Mouse (Mus musculus): ENCODE measurements around the gene Ttc22. TPM values are rescaled to one million over a fixed set of nuclear protein-coding genes. Genes with fewer than 3 reads are reported as not detected.

The Ttc22 gene
- total RNA-seq, 2 experiments from 2014 or later, result 0.28 to 1.2 TPM

DNA sequence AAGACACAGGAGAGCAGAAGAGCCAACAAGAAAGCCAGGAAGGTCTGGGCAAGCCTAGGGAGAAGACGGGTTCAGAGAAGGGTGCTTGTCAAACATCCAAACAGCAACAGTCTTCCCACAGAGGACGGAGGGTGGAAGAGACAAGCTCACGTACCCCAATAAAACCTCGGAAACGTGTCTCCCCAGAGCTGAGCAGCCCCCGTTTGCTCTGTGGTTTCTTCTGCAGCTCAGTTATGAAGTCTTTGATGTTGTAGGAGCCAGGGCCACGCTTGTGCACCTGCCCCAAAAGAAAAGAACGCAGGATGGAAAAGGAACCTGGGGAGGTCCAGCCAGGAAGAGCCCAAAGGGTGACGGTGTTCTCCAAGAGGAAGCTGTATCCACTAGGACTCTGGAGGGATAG is 7.4 kb upstream of the Ttc22 start:
- DNase-seq (ENCODE audit: low spot score in 2 of 2), result no peak

GRCm38 (mm10) chr4:106615637-106616036 is 6.6 kb upstream of the Ttc22 start:
- no peak for DNase-seq (ENCODE audit: low spot score in 2 of 2)

DNA sequence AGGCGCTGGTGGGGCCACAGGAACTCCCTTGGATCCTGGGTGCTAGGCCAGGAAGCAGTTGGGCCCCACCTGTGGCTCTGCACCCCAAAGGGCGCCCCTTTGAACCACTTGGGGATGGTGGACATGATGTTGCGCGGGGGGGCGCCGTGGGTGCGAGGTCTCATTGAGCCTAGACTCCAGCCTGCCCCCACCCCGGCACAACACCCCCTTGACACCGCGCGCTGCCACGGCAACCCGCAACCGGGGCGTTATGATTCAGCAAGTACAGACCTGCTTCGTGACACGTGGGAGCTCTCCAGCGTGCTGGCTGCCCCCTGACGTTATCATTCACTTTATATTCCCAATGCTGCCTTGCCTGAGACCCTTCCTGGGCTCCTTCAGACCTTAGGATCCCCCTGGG is 5.2 kb upstream of the Ttc22 start, which contains the start of gene Lexm:
Lexm (minus strand) TSS at position 186 of the 400 bp plus-strand sequence.
- no peak for DNase-seq (ENCODE audit: low spot score in 2 of 2)

GRCm38 (mm10) chr4:106618898-106619297 is 3.3 kb upstream of the Ttc22 start:
- no peak for DNase-seq (ENCODE audit: low spot score in 2 of 2)

DNA sequence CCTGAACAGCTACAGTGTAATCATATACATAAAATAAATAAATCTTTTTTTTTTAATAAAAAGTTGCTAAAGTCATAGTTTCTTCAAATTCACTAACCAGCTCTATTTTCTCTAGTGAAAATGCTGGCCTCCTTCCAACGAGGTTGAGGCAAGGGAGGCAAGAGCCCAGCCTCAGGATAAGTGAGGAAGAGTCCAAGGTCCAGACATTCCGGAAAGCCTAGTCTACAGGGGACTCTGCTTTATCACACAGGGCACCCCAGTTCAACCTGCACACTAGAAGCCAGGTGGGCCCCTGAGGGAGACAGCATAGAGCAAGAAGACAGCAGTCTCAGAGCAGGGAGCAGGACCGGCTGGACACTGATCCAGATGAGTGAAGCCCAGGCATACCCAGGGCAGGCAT is 804 bp upstream of the Ttc22 start:
- no peak for DNase-seq (ENCODE audit: low spot score in 2 of 2)

DNA sequence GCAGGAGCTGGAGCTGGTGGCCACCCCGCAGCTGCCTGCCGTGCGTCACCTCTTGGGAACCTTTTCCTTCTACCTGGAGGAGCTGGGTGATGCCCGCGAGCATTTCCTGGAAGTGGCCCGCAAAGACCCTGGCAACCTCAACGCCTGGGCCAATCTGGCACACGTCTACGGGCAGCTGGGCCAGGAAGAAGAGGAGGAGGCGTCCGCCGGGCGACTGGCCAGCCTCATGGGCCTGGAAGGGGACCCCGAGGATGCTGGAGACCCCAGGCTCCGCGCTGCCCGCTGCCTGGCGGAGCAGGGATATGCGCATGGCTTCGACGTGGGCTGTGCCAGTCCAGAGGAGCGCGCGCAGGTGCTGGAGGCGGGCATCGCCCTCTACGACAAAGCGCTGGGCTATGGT is 480 bp downstream of the Ttc22 start:
- no peak for DNase-seq (ENCODE audit: low spot score in 2 of 2)

GRCm38 (mm10) chr4:106624271-106624670 is 2.0 kb downstream of the Ttc22 start:
- no peak for DNase-seq (ENCODE audit: low spot score in 2 of 2)

DNA sequence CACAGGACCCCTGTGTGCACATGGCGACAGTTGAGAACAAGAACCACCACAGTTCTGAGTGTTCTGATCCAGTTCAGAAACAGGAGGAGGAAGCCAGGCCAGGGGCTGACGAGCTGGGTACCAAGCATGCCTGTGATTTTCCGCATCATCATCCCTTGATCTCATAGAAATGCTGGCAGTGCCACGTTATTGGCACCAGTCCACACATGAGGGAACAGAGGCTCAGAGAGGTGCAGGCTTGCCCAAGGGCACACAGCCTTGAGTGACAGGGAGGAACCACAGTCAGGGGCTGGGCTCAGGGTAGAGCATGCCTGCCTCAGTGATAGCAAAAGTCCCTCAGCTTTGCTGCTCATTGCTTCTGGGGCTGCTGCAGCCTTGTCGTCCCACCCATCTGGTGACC is 5.6 kb downstream of the Ttc22 start:
- DNase-seq (ENCODE audit: low spot score in 2 of 2), result no peak

- DNase-seq (ENCODE audit: low spot score in 2 of 2), result no peak
These were observed 6.6 kb downstream of the Ttc22 start for GRCm38 (mm10) chr4:106628650-106629360.

GRCm38 (mm10) chr4:106629374-106629773 is 7.1 kb downstream of the Ttc22 start:
- DNase-seq (ENCODE audit: low spot score in 2 of 2), result no peak

GRCm38 (mm10) chr4:106630333-106631220 is 8.3 kb downstream of the Ttc22 start:
- no peak for DNase-seq (ENCODE audit: low spot score in 2 of 2)

DNA sequence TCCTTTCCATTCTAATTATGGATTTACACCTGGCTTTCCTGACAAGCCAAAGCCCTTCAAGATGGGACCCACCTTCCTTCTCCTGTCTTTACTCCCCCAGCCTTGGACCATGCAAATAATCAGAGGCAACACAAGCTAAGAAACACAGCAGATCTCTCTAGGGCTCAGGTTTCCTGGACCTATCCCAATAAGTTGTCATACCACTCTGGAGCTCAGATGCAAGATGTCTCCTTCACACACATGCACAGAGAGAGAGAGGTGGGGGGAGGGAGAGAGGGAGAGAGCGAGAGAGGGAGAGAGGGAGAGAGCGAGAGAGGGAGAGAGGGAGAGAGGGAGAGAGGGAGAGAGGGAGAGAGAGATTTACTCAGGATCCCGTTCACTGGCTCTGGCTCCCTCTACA is 10.1 kb downstream of the Ttc22 start:
- DNase-seq (ENCODE audit: low spot score in 2 of 2), result no peak

- DNase-seq (ENCODE audit: low spot score in 2 of 2), result no peak
These were observed 11.3 kb downstream of the Ttc22 start for GRCm38 (mm10) chr4:106633281-106634085.

DNA sequence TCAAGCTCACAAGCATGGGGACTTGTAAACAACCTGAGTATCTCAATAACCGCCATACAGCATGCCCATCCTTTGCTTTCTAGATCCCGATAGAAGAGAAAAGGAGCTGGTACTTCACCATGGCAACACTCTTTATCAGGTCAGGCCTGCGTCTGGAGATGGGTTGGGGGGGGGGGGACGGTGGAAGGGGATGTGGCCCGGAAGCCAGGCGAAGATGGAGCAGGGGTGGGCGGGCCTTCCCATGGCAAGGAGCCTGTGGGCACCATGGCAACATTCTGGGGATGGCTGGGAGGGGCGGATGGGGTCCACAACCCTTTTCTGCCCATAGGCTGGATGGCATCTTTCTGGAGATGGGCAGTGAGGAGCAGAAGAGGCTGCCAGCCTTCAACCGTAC is 11.9 kb downstream of the Ttc22 start:
- no peak for DNase-seq (ENCODE audit: low spot score in 2 of 2)

- no peak for DNase-seq (ENCODE audit: low spot score in 2 of 2)
These were observed 21.4 kb downstream of the Ttc22 start for GRCm38 (mm10) chr4:106643483-106644217.

DNA sequence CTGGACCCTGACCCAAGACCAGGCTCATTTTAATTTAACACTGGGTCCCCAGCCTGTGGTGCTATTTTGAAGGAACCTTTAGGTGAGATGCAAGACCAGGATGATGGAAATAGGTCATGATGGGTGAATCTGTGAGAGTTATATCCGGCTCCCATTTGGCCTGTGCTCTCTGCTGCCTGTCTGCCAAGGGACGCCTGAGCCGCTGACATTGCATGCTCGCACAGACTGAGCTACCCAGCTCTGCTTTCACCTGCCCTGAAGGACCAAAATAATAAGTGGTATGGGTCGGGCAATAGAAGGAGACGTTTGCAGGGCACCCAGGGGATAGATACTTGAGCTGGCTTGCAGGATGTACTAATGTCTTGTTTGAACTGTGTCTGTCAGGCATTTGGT is 22.0 kb downstream of the Ttc22 start:
- no peak for DNase-seq (ENCODE audit: low spot score in 2 of 2)

DNA sequence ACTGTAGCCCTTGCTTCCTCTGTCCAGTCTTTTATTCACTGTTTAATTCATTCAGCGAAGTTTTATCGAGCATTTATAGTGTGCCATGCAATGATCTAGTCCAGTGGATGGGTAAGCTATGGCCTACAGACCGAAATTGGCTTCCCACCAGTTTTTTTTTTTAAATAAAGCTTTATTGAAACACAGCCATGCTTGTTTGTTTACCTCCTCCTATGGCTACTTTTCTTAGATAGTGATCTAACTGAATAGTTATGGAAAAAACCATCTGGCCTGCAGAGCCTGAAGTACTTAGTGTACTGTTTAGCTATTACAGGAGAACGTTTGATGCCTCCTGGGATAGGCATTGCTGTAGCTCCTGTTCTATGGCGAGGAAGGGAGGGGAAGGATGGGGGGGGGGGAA is 23.6 kb downstream of the Ttc22 start:
- DNase-seq (ENCODE audit: low spot score in 2 of 2), result no peak

GRCm38 (mm10) chr4:106647137-106647536 is 24.9 kb downstream of the Ttc22 start:
- no peak for DNase-seq (ENCODE audit: low spot score in 2 of 2)

DNA sequence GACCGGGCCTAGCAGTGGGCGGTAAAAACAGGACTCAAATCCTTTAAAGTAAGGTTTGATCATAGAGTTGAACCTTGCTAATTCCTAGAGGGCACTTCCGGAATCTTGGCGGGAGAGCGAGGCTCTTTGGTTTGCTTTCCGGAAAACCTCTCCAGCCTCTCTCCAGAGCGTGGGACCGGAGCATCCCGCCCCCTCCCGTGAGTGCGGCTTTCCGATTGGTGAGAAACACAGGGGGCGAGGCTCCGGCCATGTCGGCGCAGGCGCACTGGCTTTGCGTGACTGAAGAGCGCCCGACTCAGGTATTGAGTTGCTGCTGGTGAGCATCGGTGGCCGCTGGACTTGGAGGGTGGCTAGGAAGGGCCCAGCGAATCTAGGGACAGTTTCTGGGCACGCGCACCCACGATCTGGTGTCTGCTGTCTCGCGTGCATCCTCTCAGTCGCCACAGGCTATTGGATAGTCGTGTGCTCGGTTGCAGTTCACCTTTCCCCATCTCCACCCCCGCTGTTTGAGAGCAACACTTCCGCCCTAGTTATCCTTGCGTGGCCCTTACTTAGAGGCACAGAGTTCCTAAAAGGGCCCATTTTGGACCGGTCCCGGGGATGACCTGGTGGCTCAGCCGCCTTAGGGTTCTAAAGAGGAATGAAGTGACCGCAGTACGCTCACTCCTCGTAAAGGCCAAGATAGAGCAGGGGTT is 28.7 kb downstream of the Ttc22 start, which contains the start of gene Pars2:
Pars2 (plus strand) TSS at position 237 of the 695 bp plus-strand sequence.
- DNase-seq (ENCODE audit: low spot score in 2 of 2), result peak; percentile 92 to 97

GRCm38 (mm10) chr4:106652546-106652945 is 30.3 kb downstream of the Ttc22 start:
- DNase-seq (ENCODE audit: low spot score in 2 of 2), result no peak
